Mouse (Mus musculus): ENCODE data around the gene Slc12a9. TPM values are rescaled to one million over a fixed set of nuclear protein-coding genes. Genes with fewer than 3 reads are reported as not detected.

Gene Slc12a9
- total and polyA plus RNA-seq, 3 experiments = 3.1 to 8.1 (median 5.3) TPM

- H3K4me1 ChIP-seq (ENCODE audit: insufficient read depth, low read depth, low read length) = no peaks in the 10 kb centered on the region; the same call in 1 of the 2 replicates
- DNase-seq (ENCODE audit: low spot score) (no peak), ATAC-seq (ENCODE audit: extremely low read depth, insufficient number of reproducible peaks, low FRiP score, poor library complexity, severe bottlenecking) (no peak)
- H3K36me3 ChIP-seq (replicated peaks) = no peaks in the 10 kb centered on the region
- TF ChIP-seq CTCF (IDR thresholded peaks at IDR 0.05; ENCODE audit: low read depth, low read length) (no peak), GATA2 (IDR thresholded peaks at IDR 0.05; ENCODE audit: borderline replicate concordance, low read depth, low read length) (no peak), POLR2AphosphoS5 (IDR thresholded peaks at IDR 0.05; ENCODE audit: insufficient replicate concordance, low read depth, low read length) (no peak), TAL1 (conservative IDR thresholded peaks at IDR 0.05; ENCODE audit: low read depth, low read length) (no peak), GATA1 (IDR thresholded peaks at IDR 0.05; ENCODE audit: borderline replicate concordance, low read length) (no peak)
- no peaks in the 10 kb centered on the region for H3K9me3 ChIP-seq (replicated peaks)
- peaks cover 19% of the 10 kb centered on the region for H3K27me3 ChIP-seq (ENCODE audit: insufficient read depth, low read length)
- no peak overlapping the region for H3K4me3 ChIP-seq (ENCODE audit: low read depth, low read length)
These were observed 42.2 kb upstream of the Slc12a9 start for GRCm38 (mm10) chr5:137375627-137376026.

- no peaks in the 10 kb centered on the region for H3K9me3 ChIP-seq (replicated peaks)
- ATAC-seq (ENCODE audit: extremely low read depth, insufficient number of reproducible peaks, low FRiP score, poor library complexity, severe bottlenecking) = no peak
- no peaks in the 10 kb centered on the region for H3K36me3 ChIP-seq (replicated peaks)
- no peak overlapping the region for H3K4me3 ChIP-seq (ENCODE audit: low read depth, low read length)
- DNase-seq (ENCODE audit: low spot score) = no peak
- TF ChIP-seq POLR2AphosphoS5 (IDR thresholded peaks at IDR 0.05; ENCODE audit: insufficient replicate concordance, low read depth, low read length) (no peak), CTCF (IDR thresholded peaks at IDR 0.05; ENCODE audit: low read depth, low read length) (no peak), GATA1 (IDR thresholded peaks at IDR 0.05; ENCODE audit: borderline replicate concordance, low read length) (no peak), TAL1 (conservative IDR thresholded peaks at IDR 0.05; ENCODE audit: low read depth, low read length) (no peak), GATA2 (IDR thresholded peaks at IDR 0.05; ENCODE audit: borderline replicate concordance, low read depth, low read length) (no peak)
- H3K4me1 ChIP-seq (ENCODE audit: insufficient read depth, low read depth, low read length) = no peaks in the 10 kb centered on the region; the same call in 1 of the 2 replicates
- peaks cover 20% of the 10 kb centered on the region for H3K27me3 ChIP-seq (ENCODE audit: insufficient read depth, low read length)
These were observed 41.2 kb upstream of the Slc12a9 start for GRCm38 (mm10) chr5:137374521-137375080.

GRCm38 (mm10) chr5:137373371-137373950 lies 40.1 kb upstream of the Slc12a9 start:
- ATAC-seq (ENCODE audit: extremely low read depth, insufficient number of reproducible peaks, low FRiP score, poor library complexity, severe bottlenecking) (no peak), DNase-seq (ENCODE audit: low spot score) (no peak)
- H3K9me3 ChIP-seq (replicated peaks) = no peaks in the 10 kb centered on the region
- peaks cover 16% of the 10 kb centered on the region; the same call in 1 of the 2 replicates for H3K27me3 ChIP-seq (ENCODE audit: insufficient read depth, low read length)
- no peak overlapping the region for H3K4me3 ChIP-seq (ENCODE audit: low read depth, low read length)
- H3K36me3 ChIP-seq (replicated peaks) = no peaks in the 10 kb centered on the region
- H3K4me1 ChIP-seq (ENCODE audit: insufficient read depth, low read depth, low read length) = no peaks in the 10 kb centered on the region
- TF ChIP-seq POLR2AphosphoS5 (IDR thresholded peaks at IDR 0.05; ENCODE audit: insufficient replicate concordance, low read depth, low read length) (no peak), GATA1 (IDR thresholded peaks at IDR 0.05; ENCODE audit: borderline replicate concordance, low read length) (no peak), TAL1 (conservative IDR thresholded peaks at IDR 0.05; ENCODE audit: low read depth, low read length) (no peak)

GRCm38 (mm10) chr5:137369665-137370064 lies 36.3 kb upstream of the Slc12a9 start:
- no peak for TF ChIP-seq GATA1 (IDR thresholded peaks at IDR 0.05; ENCODE audit: borderline replicate concordance, low read length)
- H3K36me3 ChIP-seq (replicated peaks) = no peaks in the 10 kb centered on the region
- ATAC-seq (ENCODE audit: extremely low read depth, insufficient number of reproducible peaks, low FRiP score, poor library complexity, severe bottlenecking) = no peak
- no peaks in the 10 kb centered on the region for H3K4me1 ChIP-seq (ENCODE audit: insufficient read depth, low read depth, low read length)
- H3K27me3 ChIP-seq (ENCODE audit: insufficient read depth, low read length) = peaks cover 10% of the 10 kb centered on the region; the same call in 1 of the 2 replicates
- H3K4me3 ChIP-seq (ENCODE audit: low read depth, low read length) = no peak overlapping the region
- no peak for DNase-seq (ENCODE audit: low spot score)
- H3K9me3 ChIP-seq (replicated peaks) = no peaks in the 10 kb centered on the region

- Histone ChIP-seq H3K4me1 (ENCODE audit: insufficient read depth, low read depth, low read length) (no peaks in the 10 kb centered on the region), H3K9me3 (replicated peaks) (no peaks in the 10 kb centered on the region), H3K4me3 (ENCODE audit: low read depth, low read length) (no peak overlapping the region), H3K27me3 (ENCODE audit: insufficient read depth, low read length) (peaks cover 28% of the 10 kb centered on the region), H3K36me3 (replicated peaks) (no peaks in the 10 kb centered on the region)
- DNase-seq (ENCODE audit: low spot score) = no peak
- no peak for TF ChIP-seq POLR2AphosphoS5 (IDR thresholded peaks at IDR 0.05; ENCODE audit: insufficient replicate concordance, low read depth, low read length)
- no peak for TF ChIP-seq TAL1 (conservative IDR thresholded peaks at IDR 0.05; ENCODE audit: low read depth, low read length)
- no peak for TF ChIP-seq GATA1 (IDR thresholded peaks at IDR 0.05; ENCODE audit: borderline replicate concordance, low read length)
- no peak for TF ChIP-seq CTCF (IDR thresholded peaks at IDR 0.05; ENCODE audit: low read depth, low read length)
- no peak for TF ChIP-seq GATA2 (IDR thresholded peaks at IDR 0.05; ENCODE audit: borderline replicate concordance, low read depth, low read length)
- ATAC-seq (ENCODE audit: extremely low read depth, insufficient number of reproducible peaks, low FRiP score, poor library complexity, severe bottlenecking) = no peak
These were observed 25.0 kb upstream of the Slc12a9 start for GRCm38 (mm10) chr5:137358382-137358781.

GRCm38 (mm10) chr5:137354091-137354490 lies 20.7 kb upstream of the Slc12a9 start:
- H3K36me3 ChIP-seq (replicated peaks) = no peaks in the 10 kb centered on the region
- H3K9me3 ChIP-seq (replicated peaks) = no peaks in the 10 kb centered on the region
- ATAC-seq (ENCODE audit: extremely low read depth, insufficient number of reproducible peaks, low FRiP score, poor library complexity, severe bottlenecking) (no peak), DNase-seq (ENCODE audit: low spot score) (no peak)
- peaks cover 53% of the 10 kb centered on the region for H3K27me3 ChIP-seq (ENCODE audit: insufficient read depth, low read length)
- no peaks in the 10 kb centered on the region; the same call in none of the 2 replicates for H3K4me1 ChIP-seq (ENCODE audit: insufficient read depth, low read depth, low read length)
- no peak overlapping the region for H3K4me3 ChIP-seq (ENCODE audit: low read depth, low read length)
- TF ChIP-seq TAL1 (conservative IDR thresholded peaks at IDR 0.05; ENCODE audit: low read depth, low read length) (no peak), GATA2 (IDR thresholded peaks at IDR 0.05; ENCODE audit: borderline replicate concordance, low read depth, low read length) (no peak), GATA1 (IDR thresholded peaks at IDR 0.05; ENCODE audit: borderline replicate concordance, low read length) (no peak), CTCF (IDR thresholded peaks at IDR 0.05; ENCODE audit: low read depth, low read length) (no peak), POLR2AphosphoS5 (IDR thresholded peaks at IDR 0.05; ENCODE audit: insufficient replicate concordance, low read depth, low read length) (no peak)

All from G1E (cell line).